ENCODE assay signal across 8 mouse cellular contexts in genomic region chr11:119546496-119547182, GRCm38 (mm10). TPM values are rescaled to one million over a fixed set of nuclear protein-coding genes. Genes with fewer than 3 reads are reported as not detected.
DNase-seq lines count a peak whose midpoint lies in the region; ATAC-seq lines count a peak whose summit lies in the region.

No protein-coding gene starts in this region.

- peak overlapping the region; percentile 79 for H3K9ac ChIP-seq in forebrain, embryonic 16.5 days (replicated peaks; ENCODE audit: low read depth, low read length)
- peak overlapping the region; percentile 43; the same call in 1 of the 2 replicates for H3K9ac ChIP-seq in intestine, embryonic 14.5 days (ENCODE audit: low read length)
- peak overlapping the region; percentile 76 for H3K9ac ChIP-seq in neural tube, embryonic 14.5 days (replicated peaks; ENCODE audit: low read depth, low read length)

- peaks cover 25% of the 10 kb centered on the region for H3K27me3 ChIP-seq in forebrain, embryonic 16.5 days (replicated peaks; ENCODE audit: control insufficient read depth, insufficient read depth, low read length)
- peaks cover 76% of the 10 kb centered on the region for H3K27me3 ChIP-seq in intestine, embryonic 14.5 days (replicated peaks; ENCODE audit: control insufficient read depth, insufficient read depth, low read length)
- 0 out of 2 replicates have a peak, but pooled peaks cover 3% of the 10 kb centered on the region for H3K27me3 ChIP-seq in neural tube, embryonic 14.5 days (ENCODE audit: control insufficient read depth, insufficient read depth, low read length)

- H3K4me1 ChIP-seq in forebrain, embryonic 16.5 days (replicated peaks; ENCODE audit: control insufficient read depth, insufficient read depth, low read length) = peaks cover 70% of the 10 kb centered on the region
- H3K4me1 ChIP-seq in intestine, embryonic 14.5 days (replicated peaks; ENCODE audit: control insufficient read depth, insufficient read depth, low read length) = peaks cover 28% of the 10 kb centered on the region
- peaks cover 54% of the 10 kb centered on the region for H3K4me1 ChIP-seq in neural tube, embryonic 14.5 days (ENCODE audit: control insufficient read depth, insufficient read depth, low read length)

- H3K36me3 ChIP-seq in forebrain, embryonic 16.5 days (ENCODE audit: control insufficient read depth, insufficient read depth) = no peaks in the 10 kb centered on the region
- no peaks in the 10 kb centered on the region for H3K36me3 ChIP-seq in intestine, embryonic 14.5 days (ENCODE audit: control insufficient read depth, insufficient read depth, low read length)
- H3K36me3 ChIP-seq in neural tube, embryonic 14.5 days (ENCODE audit: control insufficient read depth, insufficient read depth, low read length) = no peaks in the 10 kb centered on the region

- H3K4me2 ChIP-seq in forebrain, embryonic 16.5 days (ENCODE audit: low read length) = peak overlapping the region; percentile 99
- H3K4me2 ChIP-seq in intestine, embryonic 14.5 days (ENCODE audit: low read length) = peak overlapping the region; percentile 99
- H3K4me2 ChIP-seq in neural tube, embryonic 14.5 days (ENCODE audit: low read depth, low read length) = peak overlapping the region; percentile 97

- H3K9me3 ChIP-seq in forebrain, embryonic 16.5 days (ENCODE audit: control insufficient read depth, low read length) = no peaks in the 10 kb centered on the region
- no peaks in the 10 kb centered on the region for H3K9me3 ChIP-seq in intestine, embryonic 14.5 days (ENCODE audit: control insufficient read depth, low read length)
- no peaks in the 10 kb centered on the region for H3K9me3 ChIP-seq in neural tube, embryonic 14.5 days (ENCODE audit: control insufficient read depth, low read length)

- WGBS in forebrain, embryonic 16.5 days = 1% methylated on average over 41 of the region's 46 CpGs
- WGBS in intestine, embryonic 14.5 days = 1% methylated on average over 44 of the region's 46 CpGs
- under 1% methylated on average over 45 of the region's 46 CpGs for WGBS in neural tube, embryonic 14.5 days

- no peak overlapping the region for H3K27ac ChIP-seq in forebrain, embryonic 16.5 days (ENCODE audit: low read length)
- no peak overlapping the region for H3K27ac ChIP-seq in intestine, embryonic 14.5 days (ENCODE audit: low read depth)
- no peak overlapping the region for H3K27ac ChIP-seq in neural tube, embryonic 14.5 days (ENCODE audit: low read depth, low read length)

- H3K4me3 ChIP-seq in forebrain, embryonic 16.5 days (replicated peaks; ENCODE audit: low read length) = peak overlapping the region; percentile 76
- peak overlapping the region; percentile 52 for H3K4me3 ChIP-seq in intestine, embryonic 14.5 days (ENCODE audit: low read depth, low read length)
- H3K4me3 ChIP-seq in neural tube, embryonic 14.5 days (ENCODE audit: low read depth, low read length) = peak overlapping the region; percentile 76

- ATAC-seq in forebrain, embryonic 16.5 days = no peak
- no peak for ATAC-seq in intestine, embryonic 14.5 days (replicated peaks; ENCODE audit: low FRiP score, low TSS enrichment, low read depth)
- ATAC-seq in neural tube, embryonic 14.5 days (ENCODE audit: low read depth) = no peak

- peak; percentile 31 for DNase-seq in kidney, postnatal 10 days
- no peak for DNase-seq in kidney, adult 8-10 months
- DNase-seq in adrenal gland, postnatal 14 days = peak; percentile 60
- peak; percentile 74 for DNase-seq in intestine, embryonic 14.5 days (ENCODE audit: low spot score)
- no peak for DNase-seq in layer of hippocampus, adult 18-20 months (ENCODE audit: low spot score in 2 of 2)
- no peak for DNase-seq in left cerebral cortex, postnatal 4 days

- intact Hi-C loops in left cerebral cortex, postnatal 4 days (cut with DNase I) = no loop called here

RNA-seq across cellular contexts. Expression of gene Nptx1, which starts 0.9 kb away (rescaled TPM):
- total RNA-seq in adrenal gland, postnatal 14 days (2021) = 3.3 and 4.1 TPM in 2 replicates
- 8.6 and 9.8 TPM in 2 replicates for polyA plus RNA-seq in forebrain, embryonic 16.5 days (2015; fragmentation: Nextera tagmentation; extraction: Ambion mirVana)
- 1.3 and 2.4 TPM in 2 replicates for polyA plus RNA-seq in intestine, embryonic 14.5 days (2014; fragmentation: Nextera tagmentation; extraction: Ambion mirVana)
- polyA plus RNA-seq in neural tube, embryonic 14.5 days (2014; fragmentation: Nextera tagmentation; extraction: Ambion mirVana) = 23.7 and 27.4 TPM in 2 replicates
- 100 to 1,000 TPM; 492 to 504 TPM for total RNA-seq in layer of hippocampus, adult 18-20 months (2021)
- total RNA-seq in left cerebral cortex, postnatal 4 days (2021) = 10 to 100 TPM; 15.7 to 19.7 TPM

RNA-seq across cellular contexts. Expression of gene Endov, which starts 55.5 kb away (rescaled TPM):
- total RNA-seq in adrenal gland, postnatal 14 days (2021) = 19.7 and 22.4 TPM in 2 replicates
- polyA plus RNA-seq in forebrain, embryonic 16.5 days (2015; fragmentation: Nextera tagmentation; extraction: Ambion mirVana) = 16.2 and 21.0 TPM in 2 replicates
- 15.3 and 15.8 TPM in 2 replicates for polyA plus RNA-seq in intestine, embryonic 14.5 days (2014; fragmentation: Nextera tagmentation; extraction: Ambion mirVana)
- polyA plus RNA-seq in neural tube, embryonic 14.5 days (2014; fragmentation: Nextera tagmentation; extraction: Ambion mirVana) = 12.7 and 13.8 TPM in 2 replicates
- total RNA-seq in layer of hippocampus, adult 18-20 months (2021) = 10 to 100 TPM; 34.7 to 36.2 TPM
- total RNA-seq in left cerebral cortex, postnatal 4 days (2021) = 10 to 100 TPM; 28.8 to 29.1 TPM

RNA-seq across cellular contexts. Expression of gene Rptor, which starts 56.1 kb away (rescaled TPM):
- 45.5 and 47.9 TPM in 2 replicates for total RNA-seq in adrenal gland, postnatal 14 days (2021)
- polyA plus RNA-seq in forebrain, embryonic 16.5 days (2015; fragmentation: Nextera tagmentation; extraction: Ambion mirVana) = 8.5 and 11.3 TPM in 2 replicates
- polyA plus RNA-seq in intestine, embryonic 14.5 days (2014; fragmentation: Nextera tagmentation; extraction: Ambion mirVana) = 11.2 and 12.9 TPM in 2 replicates
- polyA plus RNA-seq in neural tube, embryonic 14.5 days (2014; fragmentation: Nextera tagmentation; extraction: Ambion mirVana) = 12.1 and 13.4 TPM in 2 replicates
- total RNA-seq in layer of hippocampus, adult 18-20 months (2021) = 10 to 100 TPM; 56.0 to 61.1 TPM
- 10 to 100 TPM; 57.1 to 58.0 TPM for total RNA-seq in left cerebral cortex, postnatal 4 days (2021)

Comparison
In these comparisons a context has a peak if more than half of its experiments do, and no peak if none do; other contexts are left out.
1. DNase-seq: peak in kidney, postnatal 10 days (single experiment), adrenal gland, postnatal 14 days (single experiment) and intestine, embryonic 14.5 days (single experiment); none in kidney, adult 8-10 months (0 of 2), layer of hippocampus, adult 18-20 months (0 of 2) and left cerebral cortex, postnatal 4 days (single experiment).
2. RNA of gene Nptx1, which starts 0.9 kb away (total RNA-seq): 492 to 504 TPM in layer of hippocampus, adult 18-20 months; 15.7 to 19.7 TPM in left cerebral cortex, postnatal 4 days and 3.3 to 4.1 TPM in adrenal gland, postnatal 14 days; every median in the first group is over 10 times any median in the second.
3. Peak in every context shown above with its lines, with median percentiles within 50 percentile points of each other: H3K4me2 ChIP-seq, H3K4me3 ChIP-seq and H3K9ac ChIP-seq.